Mouse (Mus musculus) erythroblast, adult 5-6 weeks (primary cell): ENCODE data around the gene Skint5. TPM values are rescaled to one million over a fixed set of nuclear protein-coding genes. Genes with fewer than 3 reads are reported as not detected.
"Not testable (repeated sequence)": the region's sequence is repeated elsewhere in the genome, so short reads cannot be mapped to it uniquely, and the experiment has no call there.

Experiments used
- ATAC-seq: replicated peaks from 2 replicates; pipeline ENCODE4 v1.8.0; 2016; ENCODE audit warnings: moderate number of reproducible peaks, mild to moderate bottlenecking, moderate TSS enrichment, inconsistent platforms; ENCODE audit not compliant: poor library complexity, low FRiP score, severe bottlenecking
- total RNA-seq, 2 experiments: library from RNA; stranded (forward) in 1 of 2; stranded (reverse) in 1 of 2; fragments of 150-400 nt in 1 of 2; fragments of 200-764, 138-1000 nt in 1 of 2; gene quantifications; 2 replicates each; pipeline versions ENCODE4 v1.2.3 to v1.2.4; 2015 to 2017; ENCODE audit warnings: low replicate concordance in 2 of 2

Gene Skint5
- total RNA-seq (2015; ENCODE audit: low replicate concordance) (not detected in 2 replicates), total RNA-seq (2017; ENCODE audit: low replicate concordance) (not detected in 2 replicates)

DNA sequence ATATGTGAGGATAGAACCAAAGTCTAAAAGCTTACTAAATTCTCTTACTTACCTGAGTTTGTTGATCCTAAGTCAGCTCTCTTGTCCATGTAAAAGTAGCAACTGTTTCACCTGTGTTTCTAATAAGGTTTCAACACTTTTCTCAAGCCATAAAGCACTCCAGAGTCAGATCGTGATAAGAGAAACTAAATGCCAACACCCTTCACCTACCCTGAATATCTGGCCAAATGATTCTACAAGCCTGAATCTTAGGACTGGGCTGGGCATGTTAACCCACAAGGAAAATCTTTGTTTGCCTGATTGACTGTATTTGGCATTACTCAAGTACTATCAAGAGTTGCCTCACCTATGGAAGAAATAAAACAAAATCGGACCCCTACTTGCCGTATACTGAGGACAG lies at the start of gene Skint5:
Gene Skint5, minus strand, starts transcription at position 101 of the 400 bp plus-strand sequence.
- no peak for ATAC-seq

DNA sequence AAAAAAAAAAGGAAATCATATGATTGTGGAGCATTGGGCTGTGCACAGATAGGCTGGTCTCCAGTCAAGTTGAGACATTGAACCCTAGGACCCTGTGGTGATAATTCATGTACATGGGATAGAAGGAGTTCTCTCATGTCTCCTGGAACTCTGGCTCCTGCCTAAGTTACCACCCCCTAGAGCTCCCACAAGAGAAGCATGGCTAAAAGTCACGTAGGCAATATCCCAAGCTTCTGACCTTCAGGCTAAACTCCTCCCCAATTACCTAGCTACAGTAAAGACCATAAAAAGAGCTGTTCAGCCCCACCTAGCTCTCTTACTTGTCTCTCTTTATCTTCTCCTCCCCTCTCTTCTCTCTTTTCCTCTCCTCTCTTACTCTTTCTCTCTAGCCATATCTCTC lies 42.0 kb downstream of the Skint5 start:
- ATAC-seq, result no peak

DNA sequence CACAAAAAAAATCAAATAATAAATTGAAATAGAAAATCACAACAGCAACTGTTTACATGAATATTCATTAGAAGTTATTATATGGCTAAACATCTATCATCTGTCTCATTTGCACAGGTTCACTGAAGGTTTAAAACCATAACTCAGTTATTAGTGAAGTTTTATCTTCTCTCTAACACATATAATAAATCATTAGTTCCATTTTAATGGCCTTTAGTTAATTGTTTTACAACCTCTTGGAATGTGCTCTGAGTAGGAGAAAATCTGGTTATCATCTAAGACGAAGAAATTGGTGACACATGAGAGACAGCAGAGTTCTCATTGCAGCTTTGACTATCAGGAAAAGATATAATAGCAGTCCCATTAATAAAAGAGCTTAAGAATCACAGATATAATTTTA lies 235.1 kb downstream of the Skint5 start:
- ATAC-seq, result no peak

DNA sequence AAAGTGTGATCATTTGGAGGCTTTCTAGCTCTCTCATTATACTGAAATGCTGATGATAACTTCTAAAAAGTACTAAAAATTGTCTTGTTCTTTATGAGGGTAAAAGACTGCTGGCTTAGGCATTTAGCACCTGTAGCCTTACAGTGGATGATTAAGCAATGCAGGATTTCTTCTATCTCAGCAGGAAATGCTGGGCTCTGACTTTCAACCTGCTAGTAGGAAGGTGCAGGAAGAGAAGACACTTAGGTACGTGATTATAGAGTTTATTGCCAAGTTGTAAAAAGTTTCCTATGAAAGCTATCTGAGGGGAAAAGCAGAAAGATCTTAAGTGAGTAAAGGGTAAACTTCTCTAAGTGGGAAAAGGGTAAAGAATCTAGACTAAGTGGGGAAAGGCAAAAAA lies 235.6 kb downstream of the Skint5 start:
- ATAC-seq, result no peak

DNA sequence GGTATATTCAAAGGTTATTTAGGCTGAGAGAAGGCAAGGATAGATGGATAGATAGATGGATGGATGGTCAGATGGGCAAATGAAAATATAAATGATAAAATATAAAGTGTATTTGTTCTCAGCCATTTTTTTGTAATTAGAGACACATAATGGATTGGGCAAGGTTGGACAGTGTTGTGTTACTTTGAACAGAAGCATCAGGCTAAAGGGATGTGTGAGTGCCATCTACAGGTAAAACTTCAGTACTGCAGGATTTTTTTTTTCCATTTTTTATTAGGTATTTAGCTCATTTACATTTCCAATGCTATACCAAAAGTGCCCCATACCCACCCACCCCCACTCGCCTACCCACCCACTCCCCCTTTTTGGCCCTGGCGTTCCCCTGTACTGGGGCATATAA lies 551.1 kb downstream of the Skint5 start:
- not testable (repeated sequence) for ATAC-seq

Other genes with a start within 250 kb of the Skint5 start
- not detected in 2 replicates for gene Skint11, start 163.9 kb upstream of the Skint5 start, total RNA-seq (2015; ENCODE audit: low replicate concordance)
- gene Skint11, start 163.9 kb upstream of the Skint5 start, total RNA-seq (2017; ENCODE audit: low replicate concordance), result not detected in 2 replicates